Mouse (Mus musculus) forebrain, embryonic 13.5 days (tissue): ENCODE measurements at regions not wholly inside any gene's neighbourhood (a gene's known extent, or its start where the extent isn't known, plus 50 kb on each side); places are given as distances from the start of the nearest gene placed in this dataset.

Experiments
- ATAC-seq: fragments of 200-750 bp; cut with Nextera tagmentation; 2 replicates; pipeline ENCODE4 v1.8.0; 2017
- H3K27ac ChIP-seq: fragments of 300-500 bp; sonication (generic); 2 replicates; pipeline ENCODE4 v1.5.1; 2015; ENCODE audit warnings: inconsistent platforms, mild to moderate bottlenecking, moderate library complexity
- H3K27me3 ChIP-seq: fragments of 300-500 bp; sonication (generic); 2 replicates; pipeline ENCODE4 v1.6.1; 2015; ENCODE audit warnings: mild to moderate bottlenecking, inconsistent platforms
- H3K36me3 ChIP-seq: fragments of 300-500 bp; sonication (generic); 2 replicates; pipeline ENCODE4 v1.6.1; 2015; ENCODE audit warnings: mild to moderate bottlenecking, inconsistent platforms; ENCODE audit not compliant: poor library complexity, severe bottlenecking
- H3K4me1 ChIP-seq: fragments of 300-500 bp; sonication (generic); 2 replicates; pipeline ENCODE4 v1.6.1; 2015; ENCODE audit warnings: inconsistent platforms
- H3K4me2 ChIP-seq: fragments of 300-500 bp; sonication (generic); 2 replicates; pipeline ENCODE4 v1.6.1; 2015; ENCODE audit warnings: inconsistent platforms, mild to moderate bottlenecking, moderate library complexity
- H3K4me3 ChIP-seq: fragments of 300-500 bp; sonication (generic); 2 replicates; pipeline ENCODE4 v1.5.1; 2015; ENCODE audit warnings: mild to moderate bottlenecking, inconsistent platforms
- H3K9ac ChIP-seq: fragments of 300-500 bp; sonication (generic); 2 replicates; pipeline ENCODE4 v1.6.1; 2015; ENCODE audit warnings: mild to moderate bottlenecking, inconsistent platforms
- H3K9me3 ChIP-seq: fragments of 300-500 bp; sonication (generic); replicated peaks from 2 replicates; pipeline ENCODE4 v1.6.1; 2016; ENCODE audit warnings: inconsistent platforms
- WGBS: fragments of 180-500 bp; shearing (Covaris S2); methylation state at CpG from one replicate; pipeline ENCODE4 v1.1.7; 2015; 5-methylcytosine and 5-hydroxymethylcytosine counted together

- no peaks in the 10 kb centered on the region for H3K27me3 ChIP-seq
- H3K9ac ChIP-seq, result no peak overlapping the region
- no peak overlapping the region for H3K27ac ChIP-seq
- no peaks in the 10 kb centered on the region for H3K36me3 ChIP-seq
- 83% methylated on average over 5 of the region's 5 CpGs for WGBS
- no peaks in the 10 kb centered on the region for H3K4me1 ChIP-seq
- no peaks in the 10 kb centered on the region for H3K9me3 ChIP-seq
- no peak overlapping the region for H3K4me2 ChIP-seq
- no peak overlapping the region for H3K4me3 ChIP-seq
- ATAC-seq, result no peak
These were observed 161.9 kb downstream of the Ttc32 start for GRCm38 (mm10) chr12:9191721-9192120.

- Histone ChIP-seq H3K9me3 (no peaks in the 10 kb centered on the region), H3K27me3 (no peaks in the 10 kb centered on the region), H3K4me2 (no peak overlapping the region), H3K9ac (no peak overlapping the region), H3K4me3 (no peak overlapping the region), H3K36me3 (no peaks in the 10 kb centered on the region), H3K27ac (no peak overlapping the region), H3K4me1 (no peaks in the 10 kb centered on the region)
- WGBS, result 84% methylated on average over 2 of the region's 2 CpGs
- no peak for ATAC-seq
These were observed 169.5 kb downstream of the Ttc32 start for GRCm38 (mm10) chr12:9199321-9199720.

GRCm38 (mm10) chr12:9212211-9212610 lies 182.4 kb downstream of the Ttc32 start:
- Histone ChIP-seq H3K27me3 (no peaks in the 10 kb centered on the region), H3K9ac (no peak overlapping the region), H3K9me3 (no peaks in the 10 kb centered on the region), H3K4me2 (no peak overlapping the region), H3K4me3 (no peak overlapping the region), H3K4me1 (no peaks in the 10 kb centered on the region), H3K36me3 (no peaks in the 10 kb centered on the region), H3K27ac (no peak overlapping the region)
- 81% methylated on average over 1 of the region's 1 CpGs for WGBS
- no peak for ATAC-seq

GRCm38 (mm10) chr12:9224971-9225370 lies 195.2 kb downstream of the Ttc32 start:
- no peak for ATAC-seq
- Histone ChIP-seq H3K27ac (no peak overlapping the region), H3K9ac (no peak overlapping the region), H3K27me3 (no peaks in the 10 kb centered on the region), H3K4me1 (no peaks in the 10 kb centered on the region), H3K9me3 (no peaks in the 10 kb centered on the region), H3K36me3 (no peaks in the 10 kb centered on the region), H3K4me3 (no peak overlapping the region), H3K4me2 (no peak overlapping the region)
- 41% methylated on average over 5 of the region's 5 CpGs for WGBS

GRCm38 (mm10) chr12:9227901-9228300 lies 198.1 kb downstream of the Ttc32 start:
- WGBS, result 90% methylated on average over 5 of the region's 5 CpGs
- no peaks in the 10 kb centered on the region for H3K36me3 ChIP-seq
- no peak overlapping the region for H3K9ac ChIP-seq
- H3K27me3 ChIP-seq, result no peaks in the 10 kb centered on the region
- H3K4me1 ChIP-seq, result no peaks in the 10 kb centered on the region
- H3K4me3 ChIP-seq, result no peak overlapping the region
- no peak for ATAC-seq
- H3K9me3 ChIP-seq, result no peaks in the 10 kb centered on the region
- no peak overlapping the region for H3K4me2 ChIP-seq
- no peak overlapping the region for H3K27ac ChIP-seq

- no peak for ATAC-seq
- Histone ChIP-seq H3K4me3 (no peak overlapping the region), H3K9me3 (no peaks in the 10 kb centered on the region), H3K9ac (no peak overlapping the region), H3K27me3 (no peaks in the 10 kb centered on the region), H3K36me3 (no peaks in the 10 kb centered on the region), H3K4me1 (no peaks in the 10 kb centered on the region), H3K4me2 (no peak overlapping the region), H3K27ac (no peak overlapping the region)
- 86% methylated on average over 2 of the region's 2 CpGs for WGBS
These were observed 198.7 kb downstream of the Ttc32 start for GRCm38 (mm10) chr12:9228486-9228885.

GRCm38 (mm10) chr12:9229981-9230380 lies 200.2 kb downstream of the Ttc32 start:
- no peak overlapping the region for H3K4me3 ChIP-seq
- H3K9ac ChIP-seq, result no peak overlapping the region
- H3K27me3 ChIP-seq, result no peaks in the 10 kb centered on the region
- no peaks in the 10 kb centered on the region for H3K9me3 ChIP-seq
- no peaks in the 10 kb centered on the region for H3K4me1 ChIP-seq
- no peak overlapping the region for H3K4me2 ChIP-seq
- 85% methylated on average over 4 of the region's 4 CpGs for whole genome bisulfite sequencing
- H3K36me3 ChIP-seq, result no peaks in the 10 kb centered on the region
- H3K27ac ChIP-seq, result no peak overlapping the region
- ATAC-seq, result no peak

GRCm38 (mm10) chr12:9230576-9230975 lies 200.8 kb downstream of the Ttc32 start:
- Histone ChIP-seq H3K9ac (no peak overlapping the region), H3K9me3 (no peaks in the 10 kb centered on the region), H3K4me1 (no peaks in the 10 kb centered on the region), H3K36me3 (no peaks in the 10 kb centered on the region), H3K27me3 (no peaks in the 10 kb centered on the region), H3K4me3 (no peak overlapping the region), H3K27ac (no peak overlapping the region), H3K4me2 (no peak overlapping the region)
- no peak for ATAC-seq
- 81% methylated on average over 5 of the region's 5 CpGs for WGBS

- no peaks in the 10 kb centered on the region for H3K27me3 ChIP-seq
- no peak overlapping the region for H3K4me3 ChIP-seq
- no peak overlapping the region for H3K4me2 ChIP-seq
- no peak overlapping the region for H3K27ac ChIP-seq
- no peaks in the 10 kb centered on the region for H3K36me3 ChIP-seq
- H3K4me1 ChIP-seq, result no peaks in the 10 kb centered on the region
- no peak overlapping the region for H3K9ac ChIP-seq
- ATAC-seq, result no peak
- H3K9me3 ChIP-seq, result no peaks in the 10 kb centered on the region
These were observed 202.6 kb downstream of the Ttc32 start for GRCm38 (mm10) chr12:9232431-9232830.

GRCm38 (mm10) chr12:9235866-9236265 lies 206.1 kb downstream of the Ttc32 start:
- no peak for ATAC-seq
- Histone ChIP-seq H3K9ac (no peak overlapping the region), H3K4me2 (no peak overlapping the region), H3K9me3 (no peaks in the 10 kb centered on the region), H3K4me3 (no peak overlapping the region), H3K27me3 (no peaks in the 10 kb centered on the region), H3K36me3 (no peaks in the 10 kb centered on the region), H3K4me1 (no peaks in the 10 kb centered on the region), H3K27ac (no peak overlapping the region)
- WGBS, result 84% methylated on average over 4 of the region's 4 CpGs

GRCm38 (mm10) chr12:9237538-9237937 lies 207.7 kb downstream of the Ttc32 start:
- Histone ChIP-seq H3K4me2 (no peak overlapping the region), H3K4me1 (no peaks in the 10 kb centered on the region), H3K36me3 (no peaks in the 10 kb centered on the region), H3K27ac (no peak overlapping the region), H3K4me3 (no peak overlapping the region), H3K9ac (no peak overlapping the region), H3K27me3 (no peaks in the 10 kb centered on the region), H3K9me3 (no peaks in the 10 kb centered on the region)
- no peak for ATAC-seq
- WGBS, result 78% methylated on average over 6 of the region's 6 CpGs

GRCm38 (mm10) chr12:9237955-9238354 lies 208.2 kb downstream of the Ttc32 start:
- ATAC-seq, result no peak
- Histone ChIP-seq H3K27ac (no peak overlapping the region), H3K9me3 (no peaks in the 10 kb centered on the region), H3K4me1 (no peaks in the 10 kb centered on the region), H3K9ac (no peak overlapping the region), H3K27me3 (no peaks in the 10 kb centered on the region), H3K4me3 (no peak overlapping the region), H3K36me3 (no peaks in the 10 kb centered on the region), H3K4me2 (no peak overlapping the region)
- 86% methylated on average over 1 of the region's 1 CpGs for WGBS

GRCm38 (mm10) chr12:9247506-9247905 lies 217.7 kb downstream of the Ttc32 start:
- H3K4me3 ChIP-seq, result no peak overlapping the region
- no peaks in the 10 kb centered on the region for H3K27me3 ChIP-seq
- no peaks in the 10 kb centered on the region for H3K9me3 ChIP-seq
- ATAC-seq, result no peak
- no peak overlapping the region for H3K4me2 ChIP-seq
- 86% methylated on average over 5 of the region's 5 CpGs for WGBS
- no peak overlapping the region for H3K27ac ChIP-seq
- no peak overlapping the region for H3K9ac ChIP-seq
- H3K4me1 ChIP-seq, result no peaks in the 10 kb centered on the region
- no peaks in the 10 kb centered on the region for H3K36me3 ChIP-seq
